Mouse (Mus musculus) MN1 (cell line): ENCODE data around the gene Fam131c.

ENCODE experiments used
- DNase-seq: peaks from one replicate; pipeline ENCODE4 v3.0.0-alpha.2; 2016; ENCODE audit warnings: low spot score

Fam131c gene

DNA sequence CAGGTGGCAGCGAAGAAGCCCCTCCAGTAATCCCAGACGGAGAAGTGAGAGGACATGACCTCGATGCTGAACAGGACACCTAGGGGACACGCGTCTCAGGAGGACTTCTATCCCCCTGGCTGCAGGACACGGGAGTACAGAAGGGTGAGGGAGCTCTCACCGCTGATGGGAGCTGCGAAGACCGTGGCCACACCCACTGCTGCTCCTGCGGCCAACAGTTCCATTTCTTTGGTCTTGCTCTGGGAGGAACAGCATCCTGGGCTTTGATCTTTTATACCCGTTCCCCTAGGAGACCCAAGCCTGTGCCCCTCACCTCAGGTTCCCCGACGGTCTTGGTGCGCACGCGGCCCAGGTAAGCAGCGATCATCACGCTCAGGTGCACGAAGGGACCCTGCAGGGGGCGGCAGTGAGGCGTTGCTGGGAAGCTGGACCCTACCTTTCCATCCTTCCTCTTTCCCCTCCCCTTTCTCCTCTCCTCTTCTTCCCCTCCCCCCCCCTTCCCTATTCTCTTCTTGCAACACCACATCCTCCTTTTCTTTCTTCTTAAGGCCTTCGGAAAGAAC is 43.5 kb downstream of the Fam131c start:
- no peak for DNase-seq

DNA sequence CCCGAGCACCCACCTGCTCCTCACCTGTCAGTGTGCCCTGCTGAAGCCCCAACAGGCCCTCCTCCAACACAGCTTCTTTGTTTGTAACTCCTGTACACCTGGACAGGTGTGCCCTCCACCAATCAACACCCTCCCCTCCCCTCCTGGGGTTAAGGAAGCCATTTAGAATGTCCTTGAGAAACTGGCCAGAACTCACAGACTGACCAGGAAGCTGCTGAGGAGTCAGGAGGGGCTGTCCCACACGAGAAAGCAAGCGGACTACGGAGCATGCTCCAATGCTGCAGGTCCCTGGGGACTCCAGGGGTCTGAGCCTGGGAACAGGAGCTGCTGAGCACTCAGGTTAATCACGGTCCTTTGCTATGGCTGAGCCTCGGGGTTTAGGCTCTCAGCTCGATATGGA is 47.9 kb downstream of the Fam131c start, which contains the start of gene Clcnkb:
TSS of gene Clcnkb (minus strand) at position 91 of the 400 bp plus-strand sequence.
- DNase-seq, result no peak

DNA sequence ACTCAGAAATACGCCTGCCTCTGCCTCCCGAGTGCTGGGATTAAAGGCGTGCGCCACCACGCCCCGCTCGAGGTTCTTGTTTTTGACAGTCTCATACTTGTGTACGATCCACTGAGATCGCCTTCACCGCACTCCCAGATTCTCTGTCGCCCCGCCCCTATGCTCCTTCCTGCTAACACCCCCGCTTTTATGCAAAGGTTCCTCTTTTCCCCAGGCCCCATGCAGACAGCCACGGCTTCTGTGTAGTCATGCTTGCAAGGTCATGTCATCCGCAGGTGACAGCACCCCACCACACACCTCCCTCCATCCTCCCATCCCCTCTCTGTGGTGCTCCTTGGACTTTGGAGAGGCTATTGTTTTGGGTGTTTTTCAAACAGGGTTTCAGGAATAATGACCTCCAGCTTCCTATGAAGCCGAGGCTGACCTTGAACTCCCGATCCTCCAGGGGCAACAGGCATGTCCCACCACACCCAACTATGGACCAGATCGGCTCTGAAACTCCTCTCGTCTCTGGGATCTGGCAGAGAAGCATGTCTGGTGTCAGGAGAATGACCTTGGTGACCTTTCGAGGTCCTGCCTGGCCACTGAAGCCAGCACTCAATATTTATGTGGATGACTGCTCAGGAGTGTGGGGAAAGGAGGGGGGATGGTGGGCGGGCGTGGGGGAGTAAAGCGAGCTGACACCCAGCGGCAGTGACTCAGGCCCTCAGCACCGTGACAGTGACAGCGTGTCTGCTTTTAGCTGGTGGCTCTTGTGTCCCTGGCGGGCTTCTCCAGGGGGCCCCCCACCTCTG is 51.6 kb downstream of the Fam131c start:
- DNase-seq, result no peak

DNA sequence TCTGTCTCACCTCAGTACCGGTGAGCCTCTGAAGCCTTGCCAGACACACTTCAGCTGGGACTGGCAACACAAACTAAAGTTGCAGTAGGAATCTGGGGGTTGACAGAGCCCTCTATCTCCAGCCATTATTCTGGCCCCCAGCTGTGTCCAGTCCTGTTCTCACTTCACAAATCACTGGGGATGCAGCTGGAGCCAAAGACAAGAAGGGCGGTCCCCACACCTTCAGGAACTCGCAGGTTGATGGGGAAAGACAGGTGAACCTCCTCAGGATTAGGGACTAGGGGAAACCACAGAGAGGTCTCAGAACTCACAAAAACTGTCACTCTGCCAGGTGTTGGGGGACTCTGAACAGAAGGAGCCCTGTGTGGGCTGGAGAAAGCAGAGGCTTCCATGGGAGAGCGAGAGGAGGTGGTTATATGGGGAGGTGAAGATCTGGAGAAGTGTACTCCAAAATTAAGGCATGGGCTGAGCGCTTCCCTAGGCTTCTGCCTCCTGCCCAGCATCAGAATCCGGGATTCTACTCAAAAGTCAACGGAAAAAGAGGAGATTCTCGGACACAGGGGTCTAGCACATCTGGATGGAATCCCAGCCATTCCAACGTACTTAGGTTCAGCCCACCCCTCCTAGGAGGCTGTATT is 52.3 kb downstream of the Fam131c start, which contains the start of gene Hspb7:
TSS of gene Hspb7 (plus strand) at position 588 of the 638 bp plus-strand sequence.
- no peak for DNase-seq

DNA sequence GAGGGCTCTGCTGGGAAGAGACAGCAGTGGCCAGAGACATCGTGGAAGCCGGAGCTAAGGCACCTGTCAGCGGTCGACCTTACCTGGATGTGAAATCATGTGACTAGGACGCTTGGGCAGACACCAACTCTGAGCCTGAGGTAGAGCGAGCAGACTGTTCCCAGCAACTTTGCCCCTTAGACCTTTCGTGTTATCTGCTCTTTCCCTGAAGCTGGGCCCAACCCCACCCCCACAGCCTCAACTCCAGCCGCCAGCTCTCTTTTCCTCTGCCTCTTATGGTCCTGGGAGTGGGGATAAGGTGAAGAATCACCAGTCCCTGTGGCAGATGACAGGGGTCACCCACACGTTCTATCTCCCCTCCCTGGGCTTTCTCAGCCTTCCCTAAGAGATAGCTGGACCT is 52.9 kb downstream of the Fam131c start:
- no peak for DNase-seq

DNA sequence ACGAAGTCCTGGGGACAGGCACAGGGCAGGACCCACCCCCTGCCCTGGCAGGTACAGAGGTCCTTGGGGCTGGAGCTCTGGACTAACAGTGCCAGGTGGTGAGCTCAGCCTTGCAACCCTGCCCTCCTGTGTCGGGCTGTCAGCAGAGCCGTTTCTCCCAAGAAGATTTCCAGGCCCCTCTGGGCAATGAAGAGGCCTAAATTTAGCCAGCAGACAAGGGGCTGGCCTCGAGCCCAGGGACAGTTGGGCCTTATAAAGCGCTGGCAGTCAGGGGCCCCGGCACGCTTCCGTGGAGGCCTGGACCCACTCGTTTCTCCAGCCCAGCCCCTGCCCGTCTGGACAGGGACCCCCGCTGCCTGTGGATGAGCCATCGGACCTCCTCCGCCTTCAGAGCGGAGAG is 53.4 kb downstream of the Fam131c start:
- DNase-seq, result peak; percentile 87

DNA sequence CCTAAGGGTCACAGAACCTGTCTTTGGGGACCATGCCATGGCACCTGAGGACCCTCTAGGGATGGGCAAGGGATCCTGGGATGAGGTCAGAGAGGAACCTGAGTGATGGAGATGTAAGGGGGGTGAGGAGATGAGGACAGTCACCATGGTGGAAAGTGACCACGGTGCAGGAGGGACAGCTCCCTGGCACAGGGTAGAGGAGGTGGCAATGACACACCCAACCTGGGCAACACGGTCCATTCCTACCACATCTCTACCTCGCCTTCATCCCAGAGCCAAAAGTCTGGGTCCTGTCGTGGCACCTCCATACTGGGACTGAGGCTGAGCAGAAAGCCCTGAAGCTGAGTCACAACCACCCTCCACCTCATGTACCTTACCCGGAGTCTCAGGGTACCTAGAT is 54.8 kb downstream of the Fam131c start:
- DNase-seq, result no peak

DNA sequence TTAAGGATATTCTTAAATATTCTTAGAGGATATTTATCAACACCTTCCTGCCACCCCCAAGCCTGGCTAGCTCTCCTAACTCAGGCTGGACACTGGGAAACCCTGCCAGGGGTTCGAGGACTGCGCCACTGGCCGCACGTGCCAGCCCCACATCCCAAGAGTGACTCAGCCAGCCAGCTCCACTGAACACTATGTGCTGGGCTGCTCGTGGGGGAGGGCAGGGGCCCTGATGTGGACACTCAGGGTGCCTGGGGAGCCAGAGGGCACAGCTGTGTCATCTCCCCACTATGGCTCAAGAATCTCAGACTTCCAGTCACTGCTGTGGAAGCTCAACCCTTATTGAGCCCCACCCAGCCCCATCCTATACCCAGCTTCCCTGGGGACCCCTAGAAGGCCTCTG is 55.3 kb downstream of the Fam131c start:
- DNase-seq, result no peak

DNA sequence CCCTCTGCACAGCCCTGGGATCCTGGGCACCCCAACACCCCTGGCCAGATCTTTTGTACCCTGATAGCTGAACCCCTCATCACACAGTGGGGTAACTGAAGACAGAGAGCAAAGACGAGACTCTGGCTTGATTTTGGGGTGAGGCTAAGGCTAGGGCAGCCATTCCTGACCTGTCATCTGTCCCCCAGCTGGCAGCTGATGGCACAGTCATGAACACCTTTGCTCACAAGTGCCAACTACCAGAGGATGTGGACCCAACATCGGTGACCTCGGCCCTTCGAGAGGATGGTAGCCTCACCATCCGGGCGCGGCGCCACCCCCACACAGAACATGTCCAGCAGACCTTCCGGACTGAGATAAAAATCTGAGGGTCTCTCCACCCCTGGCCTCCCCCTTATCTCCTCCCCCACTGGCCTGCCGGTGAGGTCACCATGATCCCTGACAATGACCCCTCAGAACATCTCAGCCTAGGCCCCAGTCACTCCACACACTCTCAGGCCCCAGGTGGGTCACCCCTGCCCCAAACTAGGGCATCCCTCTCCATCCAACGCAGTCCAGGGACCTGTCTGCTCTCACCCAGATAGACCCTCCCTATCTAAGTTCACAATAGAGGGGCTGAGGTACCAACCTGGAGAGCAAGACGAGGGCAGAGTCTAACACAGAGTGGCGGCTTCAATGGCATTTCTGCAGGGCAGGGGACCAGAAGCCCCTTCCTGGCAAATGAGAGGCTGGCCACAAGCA is 55.8 kb downstream of the Fam131c start:
- no peak for DNase-seq

DNA sequence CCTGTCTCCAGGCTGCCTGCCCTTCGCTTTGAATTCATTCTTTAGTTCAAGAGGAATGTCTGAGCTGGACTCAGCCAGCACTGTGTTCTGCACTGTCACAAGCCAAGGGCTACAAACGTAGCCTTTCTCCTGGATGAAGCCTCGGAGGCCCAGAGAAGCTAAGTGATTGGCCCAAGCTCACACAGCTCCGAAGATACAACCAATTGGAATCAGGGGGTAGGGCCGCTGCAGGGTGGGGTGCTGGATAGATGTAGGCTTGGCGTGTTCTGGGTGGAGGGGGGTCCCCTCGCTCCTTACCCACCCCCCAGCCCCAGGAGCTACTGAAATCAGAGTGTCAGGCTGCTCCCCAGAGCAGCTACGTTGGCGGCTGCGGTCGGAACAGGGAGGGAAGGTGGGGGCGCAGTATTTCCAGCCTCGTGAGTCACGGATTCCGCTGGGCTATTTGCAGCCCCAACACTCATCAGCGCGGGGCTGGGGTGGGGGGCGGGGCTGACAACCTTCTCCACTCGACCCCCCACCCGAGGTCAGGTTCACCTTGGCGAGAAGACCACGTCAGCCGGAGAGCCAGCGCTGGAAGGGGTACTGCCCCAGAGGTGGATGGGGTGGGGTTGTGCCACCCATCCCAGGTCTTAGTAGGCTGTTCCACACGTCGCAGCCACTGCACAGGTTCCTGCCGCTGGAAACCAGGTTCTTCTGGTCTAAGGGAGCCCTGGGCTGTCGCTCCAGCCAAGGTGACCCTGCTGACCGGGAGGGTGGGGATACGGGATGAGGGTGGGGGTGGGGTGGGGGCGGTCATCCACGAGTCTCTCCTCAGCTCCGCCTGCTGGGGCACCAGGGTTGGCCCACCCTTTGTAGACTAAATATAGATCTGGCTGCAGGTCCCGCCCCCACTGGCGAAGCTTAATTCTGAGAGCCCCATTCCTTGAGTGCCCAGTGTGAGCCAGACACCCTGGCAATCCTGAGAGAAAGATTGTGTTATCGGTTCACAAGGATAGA is 57.8 kb downstream of the Fam131c start:
- no peak for DNase-seq

DNA sequence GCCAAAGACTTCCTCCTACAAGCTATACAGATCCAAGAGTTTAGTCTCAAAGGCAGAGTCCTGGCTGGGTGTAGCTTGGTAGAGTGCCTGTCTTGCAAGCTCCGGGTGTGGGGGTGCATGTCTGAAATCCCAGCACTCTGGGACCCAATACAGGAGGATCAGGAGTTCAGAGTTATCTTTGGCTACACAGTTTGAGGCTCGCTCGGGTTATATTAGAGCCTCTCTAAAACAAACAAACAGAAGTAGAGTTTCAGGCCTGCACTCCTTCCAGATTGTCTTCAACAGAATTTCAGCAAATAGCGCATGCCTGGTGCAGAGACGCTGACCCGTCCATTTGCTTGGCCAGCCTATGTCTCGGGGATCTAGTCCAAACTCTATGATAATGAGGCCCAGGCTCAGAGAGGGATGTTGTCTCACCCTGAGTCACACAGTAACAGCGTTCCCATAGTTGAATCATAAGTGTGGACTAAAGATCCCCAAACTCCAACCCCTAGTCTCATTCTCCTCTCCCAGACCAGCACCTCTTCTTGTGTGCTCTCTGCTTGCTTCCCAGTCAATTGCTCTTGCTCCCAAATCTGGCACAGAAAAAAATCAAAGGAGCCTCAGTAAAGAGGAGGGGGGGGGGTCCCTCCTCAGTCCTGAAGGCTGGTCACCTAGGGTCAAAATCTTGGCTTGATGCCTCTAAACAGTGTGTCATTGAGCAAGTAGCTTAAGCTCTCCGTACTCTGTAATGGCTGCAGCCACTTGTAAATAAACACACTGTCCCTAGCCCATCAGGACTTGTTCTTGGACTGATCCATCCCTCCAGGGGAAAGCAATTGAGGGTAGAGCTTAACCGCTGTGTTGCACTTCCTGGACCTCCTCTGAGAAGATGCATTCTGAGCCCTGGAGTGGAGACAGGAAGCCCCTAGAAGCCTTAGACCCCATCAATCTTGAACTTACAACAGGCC is 59.1 kb downstream of the Fam131c start:
- DNase-seq, result no peak

DNA sequence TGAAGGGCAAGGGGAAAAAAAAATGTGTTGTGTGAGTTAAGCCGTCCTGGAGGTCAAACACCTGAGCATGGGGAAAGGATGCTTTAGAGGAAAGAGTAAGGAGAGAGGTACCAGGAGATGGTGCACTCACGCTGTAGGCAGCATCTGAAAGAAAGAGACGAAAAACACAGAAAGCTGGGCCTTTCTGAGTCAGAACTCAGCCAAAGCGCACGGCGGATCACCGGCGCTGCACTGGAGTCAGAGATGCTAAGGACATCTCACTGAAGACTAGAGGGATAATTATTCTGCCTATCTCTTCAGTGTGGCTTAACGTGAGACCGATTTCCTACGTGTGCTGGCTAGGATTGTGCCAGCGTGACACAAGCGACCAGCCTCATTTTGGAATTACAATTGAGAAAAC is 59.9 kb downstream of the Fam131c start:
- no peak for DNase-seq

DNA sequence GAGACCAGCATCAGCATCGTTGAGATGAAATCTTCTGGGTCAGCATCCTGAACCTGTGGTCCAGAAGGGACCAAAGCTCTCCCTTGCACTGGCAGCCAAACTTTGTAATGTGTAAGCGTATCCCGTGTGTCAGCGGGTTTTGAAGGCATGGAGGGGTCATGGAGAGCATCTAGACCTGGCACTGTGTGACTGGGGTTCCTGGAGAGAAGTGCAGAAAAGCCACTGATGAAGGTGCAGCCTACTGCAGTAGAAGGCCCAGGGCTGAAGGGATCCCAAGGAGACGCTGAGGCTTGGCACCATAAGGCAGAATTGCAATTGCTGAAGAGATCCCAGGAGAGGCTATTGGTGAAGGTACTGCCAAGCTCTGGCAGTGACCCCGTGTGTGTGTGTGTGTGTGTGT is 61.4 kb downstream of the Fam131c start:
- no peak for DNase-seq

DNA sequence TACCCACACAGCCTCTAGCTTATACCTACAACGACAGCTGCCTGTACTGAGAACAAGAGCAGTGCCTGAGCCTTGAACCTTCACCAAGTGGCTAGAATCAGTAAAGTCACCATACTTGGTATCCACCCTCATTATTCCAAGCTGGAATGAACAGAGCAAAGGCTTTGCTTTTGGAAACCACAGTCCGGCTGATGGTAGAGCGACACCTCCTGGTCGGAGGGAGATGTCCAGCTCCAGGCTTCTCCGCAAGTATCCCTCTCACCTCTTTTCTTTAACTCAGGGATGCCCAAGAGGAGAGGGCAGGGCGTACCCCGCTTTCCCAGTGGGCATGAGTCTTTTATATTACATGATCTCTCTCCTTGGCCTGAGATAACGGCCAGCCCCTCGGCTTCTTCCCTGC is 61.8 kb downstream of the Fam131c start:
- DNase-seq, result peak; percentile 44

DNA sequence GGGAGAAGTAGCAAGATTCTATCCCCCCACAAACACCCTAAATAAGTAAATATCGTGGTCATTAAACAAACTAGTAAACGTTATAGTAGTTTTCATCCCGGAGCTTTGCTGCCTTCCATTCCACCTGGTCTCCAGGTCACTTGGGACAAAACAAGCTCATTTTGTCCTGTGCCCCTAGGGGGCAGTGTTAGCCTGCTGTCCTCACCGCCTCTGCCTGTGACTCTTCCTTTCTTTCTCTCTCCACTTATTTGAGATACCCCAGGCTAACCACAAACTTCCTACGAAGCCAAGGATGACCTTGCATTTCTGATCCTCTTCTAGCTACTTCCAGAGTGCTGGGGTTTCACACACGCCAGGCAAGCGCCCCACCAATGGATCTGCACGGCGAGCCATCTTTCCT is 63.0 kb downstream of the Fam131c start:
- DNase-seq, result peak; percentile 74

DNA sequence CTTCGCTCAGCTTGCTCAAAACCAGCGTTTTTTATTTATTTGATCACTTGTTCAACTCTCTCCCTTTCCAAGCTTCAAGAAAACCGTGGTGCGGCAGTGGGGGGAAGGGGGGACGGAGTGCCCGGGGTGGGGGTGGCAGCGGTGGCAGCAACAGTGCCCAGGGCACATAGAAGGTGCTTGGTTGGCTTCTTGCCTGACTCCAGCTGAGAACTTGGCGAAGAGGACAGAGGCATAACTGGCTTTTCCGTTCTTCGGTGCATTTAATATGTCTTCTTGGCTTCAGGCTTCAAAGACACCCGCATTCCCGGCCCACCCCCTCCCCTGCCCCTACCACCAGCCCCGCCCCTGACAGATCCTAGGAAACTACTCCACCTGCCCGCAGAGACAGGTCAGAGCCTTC is 64.6 kb downstream of the Fam131c start:
- no peak for DNase-seq

DNA sequence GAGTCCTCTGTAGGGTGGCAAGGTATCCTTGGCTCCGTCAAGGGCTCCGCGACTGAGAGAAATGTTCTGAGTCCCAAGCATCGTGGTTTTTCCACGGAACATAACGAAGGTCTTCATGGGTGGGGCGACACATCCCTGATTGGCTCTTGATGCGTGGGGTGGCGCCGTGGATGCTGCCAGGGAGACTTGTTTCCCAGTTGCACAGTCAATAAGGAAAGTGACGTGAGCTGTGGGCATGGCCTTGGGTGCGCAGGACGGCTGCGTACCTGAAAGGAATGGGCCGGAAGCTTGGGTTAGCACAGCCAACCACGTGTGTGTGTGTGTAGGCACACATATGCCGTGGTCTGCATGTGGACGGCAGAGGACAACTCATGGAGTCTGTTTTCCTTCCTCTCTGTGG is 65.2 kb downstream of the Fam131c start:
- DNase-seq, result no peak
